Mouse (Mus musculus) embryonic fibroblast, embryonic 13.5 days (primary cell): ENCODE results near the gene Gm49380. TPM values are rescaled to one million over a fixed set of nuclear protein-coding genes. Genes with fewer than 3 reads are reported as not detected.

ENCODE experiments used
- H3K27ac ChIP-seq: 2 replicates; pipeline ENCODE4 v1.5.1; 2012; ENCODE audit warnings: low read length, control low read depth, inconsistent platforms; ENCODE audit not compliant: insufficient read depth
- H3K4me1 ChIP-seq: 2 replicates; pipeline ENCODE4 v1.6.1; 2011; ENCODE audit warnings: low read length; ENCODE audit not compliant: control insufficient read depth, insufficient read depth
- H3K4me3 ChIP-seq: 2 replicates; pipeline ENCODE4 v1.5.1; 2011; ENCODE audit warnings: mild to moderate bottlenecking, control low read depth, low read length; ENCODE audit not compliant: insufficient read depth
- CTCF ChIP-seq: IDR thresholded peaks from 2 replicates; pipeline ENCODE4 v1.5.1; 2011; ENCODE audit warnings: mild to moderate bottlenecking, control low read depth, low read length, moderate library complexity, borderline replicate concordance; ENCODE audit not compliant: insufficient read depth
- POLR2A ChIP-seq: IDR thresholded peaks from 2 replicates; pipeline ENCODE4 v1.6.1; 2011; ENCODE audit warnings: low read depth, mild to moderate bottlenecking, control low read depth, low read length, moderate library complexity
- polyA plus RNA-seq: library from polyadenylated mRNA; stranded (reverse); fragments of >200 nt; gene quantifications from 2 replicates; pipeline ENCODE4 v1.2.4, GENCODE M21; 2011; ENCODE audit warnings: low read depth; ENCODE audit not compliant: missing spikeins, insufficient read length

Gene Gm49380
- polyA plus RNA-seq, 1 experiment: 0.21 TPM

GRCm38 (mm10) chr9:44070113-44070843 lies 43.0 kb downstream of the Gm49380 start:
- no peak overlapping the region for H3K27ac ChIP-seq
- H3K4me3 ChIP-seq: no peak overlapping the region
- peaks cover 3% of the 10 kb centered on the region; the same call in 1 of the 2 replicates for H3K4me1 ChIP-seq
- TF ChIP-seq CTCF: no peak
- no peak for TF ChIP-seq POLR2A

GRCm38 (mm10) chr9:44069252-44069651 lies 44.0 kb downstream of the Gm49380 start:
- TF ChIP-seq CTCF (no peak), POLR2A (no peak)

GRCm38 (mm10) chr9:44067960-44068330 lies 45.4 kb downstream of the Gm49380 start:
- TF ChIP-seq CTCF (no peak), POLR2A (no peak)
- no peak overlapping the region for H3K27ac ChIP-seq
- peaks cover 3% of the 10 kb centered on the region; the same call in 1 of the 2 replicates for H3K4me1 ChIP-seq
- H3K4me3 ChIP-seq: no peak overlapping the region

More at GRCm38 (mm10) chr9:44069252-44069651, 44.0 kb downstream of the Gm49380 start:
- Histone ChIP-seq H3K4me3 (no peak overlapping the region), H3K27ac (no peak overlapping the region), H3K4me1 (peaks cover 3% of the 10 kb centered on the region; the same call in 1 of the 2 replicates)

GRCm38 (mm10) chr9:44067241-44067959 lies 45.9 kb downstream of the Gm49380 start:
- TF ChIP-seq POLR2A (no peak), CTCF (no peak)
- Histone ChIP-seq H3K4me3 (peak overlapping the region; percentile 48), H3K4me1 (peaks cover 3% of the 10 kb centered on the region; the same call in 1 of the 2 replicates), H3K27ac (no peak overlapping the region)

GRCm38 (mm10) chr9:44066785-44067225 lies 46.5 kb downstream of the Gm49380 start, which contains the start of gene Usp2:
TSS of gene Usp2 (plus strand) at chr9:44067021.
- Histone ChIP-seq H3K27ac (no peak within 1 kb of the TSS), H3K4me1 (no peaks in the 10 kb centered on the region; the same call in 1 of the 2 replicates), H3K4me3 (peak within 1 kb of the TSS; percentile 48)
- TF ChIP-seq CTCF: peak; percentile 58; the same call in 1 of the 2 replicates
- peak; percentile 63 for TF ChIP-seq POLR2A

- H3K4me1 ChIP-seq: no peaks in the 10 kb centered on the region; the same call in 1 of the 2 replicates
- no peak for TF ChIP-seq CTCF
- TF ChIP-seq POLR2A: no peak
- H3K4me3 ChIP-seq: no peak overlapping the region
- no peak overlapping the region for H3K27ac ChIP-seq
Measured at GRCm38 (mm10) chr9:44065177-44065576, 48.1 kb downstream of the Gm49380 start.

GRCm38 (mm10) chr9:44058606-44059005 lies 54.7 kb downstream of the Gm49380 start:
- no peak overlapping the region for H3K4me3 ChIP-seq
- H3K4me1 ChIP-seq: no peaks in the 10 kb centered on the region; the same call in 1 of the 2 replicates
- TF ChIP-seq CTCF: no peak
- no peak for TF ChIP-seq POLR2A
- H3K27ac ChIP-seq: no peak overlapping the region

- Histone ChIP-seq H3K4me1 (peaks cover 3% of the 10 kb centered on the region; the same call in 1 of the 2 replicates), H3K27ac (peak overlapping the region; percentile 84; the same call in 1 of the 2 replicates), H3K4me3 (no peak overlapping the region)
- no peak for TF ChIP-seq CTCF
- TF ChIP-seq POLR2A: no peak
Measured at GRCm38 (mm10) chr9:44053936-44054335, 59.4 kb downstream of the Gm49380 start.

- Histone ChIP-seq H3K4me3 (no peak overlapping the region), H3K27ac (no peak overlapping the region), H3K4me1 (peaks cover 5% of the 10 kb centered on the region; the same call in 1 of the 2 replicates)
- TF ChIP-seq CTCF (no peak), POLR2A (no peak)
Measured at GRCm38 (mm10) chr9:44052855-44053254, 60.4 kb downstream of the Gm49380 start.
